8 mouse cellular contexts compared by ENCODE assay signal in the genomic region with DNA sequence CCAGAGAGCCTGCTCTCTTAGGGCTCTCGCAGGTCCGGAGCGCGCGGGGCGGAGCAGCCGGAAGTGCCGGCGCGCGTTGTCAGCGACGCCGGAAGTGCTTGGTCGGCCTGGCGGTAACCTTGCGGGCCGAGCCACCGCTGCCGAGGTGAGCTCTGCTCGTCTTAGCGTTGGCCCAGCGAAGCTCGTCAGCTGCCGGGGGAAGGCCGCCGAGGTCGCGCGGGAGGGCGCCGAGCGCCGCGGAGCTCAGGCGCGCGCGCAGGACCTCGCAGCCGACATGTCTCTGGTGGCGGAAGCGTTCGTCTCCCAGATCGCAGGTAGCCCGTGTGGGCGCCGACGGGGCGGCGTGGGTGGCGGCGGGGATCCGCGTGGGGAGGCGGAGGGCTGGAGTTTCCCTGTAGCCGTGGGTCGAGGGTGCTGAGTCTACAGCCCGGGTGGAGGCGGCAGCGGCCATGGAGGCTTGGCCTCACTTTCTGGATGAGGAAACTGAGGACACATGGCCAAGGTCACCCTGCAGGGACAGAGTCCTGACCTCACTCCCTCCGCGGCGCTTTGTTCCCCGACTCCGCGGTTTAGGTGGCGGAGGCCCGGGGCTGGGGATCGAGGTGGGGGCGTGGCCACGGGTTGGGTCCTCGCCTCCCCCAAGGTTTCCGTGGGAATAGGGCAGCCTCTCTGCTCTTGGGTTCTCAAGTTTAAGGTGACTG. TPM values are rescaled to one million over a fixed set of nuclear protein-coding genes. Genes with fewer than 3 reads are reported as not detected.
DNase-seq lines count a peak whose midpoint lies in the region; ATAC-seq lines count a peak whose summit lies in the region.

Gene Mtx2, plus strand, starts transcription at position 74 of the 701 bp plus-strand sequence.

- H3K4me3 ChIP-seq in hindbrain, embryonic 10.5 days: peak within 1 kb of the TSS; percentile 97

- no peaks in the 10 kb centered on the region for H3K9me3 ChIP-seq in hindbrain, embryonic 10.5 days

- DNase-seq in MN1 (ENCODE audit: low spot score): peak; percentile 90
- peak; percentile 77 for DNase-seq in cerebellum, adult 8-10 months
- peak; percentile 84 for DNase-seq in hindbrain, embryonic 10.5 days (ENCODE audit: low spot score)
- DNase-seq in layer of hippocampus, postnatal 25 days (ENCODE audit: extremely low spot score in 1 of 2, low spot score in 1 of 2): peak; percentile 62 to 67
- peak; percentile 70 for DNase-seq in lung, postnatal 25 days (ENCODE audit: low spot score)
- DNase-seq in retina, embryonic 14.5 days (ENCODE audit: low spot score): peak; percentile 83
- DNase-seq in thymus, postnatal 4 days: peak; percentile 84

- H3K27me3 ChIP-seq in hindbrain, embryonic 10.5 days (ENCODE audit: insufficient read depth, poor library complexity, severe bottlenecking): peaks cover 16% of the 10 kb centered on the region

- peak; percentile 97 for ATAC-seq in frontal cortex, adult (ENCODE audit: low TSS enrichment)

- peaks cover 19% of the 10 kb centered on the region for H3K4me1 ChIP-seq in hindbrain, embryonic 10.5 days (replicated peaks)

- no peaks in the 10 kb centered on the region for H3K36me3 ChIP-seq in hindbrain, embryonic 10.5 days

- H3K27ac ChIP-seq in hindbrain, embryonic 10.5 days: peak within 1 kb of the TSS; percentile 97

- WGBS in hindbrain, embryonic 10.5 days: under 1% methylated on average over 74 of the region's 74 CpGs

RNA-seq across cellular contexts. Expression of gene Mtx2, which starts in this region (rescaled TPM):
- 106 and 111 TPM in 2 replicates for polyA plus RNA-seq in hindbrain, embryonic 10.5 days (2016; fragmentation: Nextera tagmentation; extraction: Ambion mirVana)
- total RNA-seq in layer of hippocampus, postnatal 25 days (2021): 10 to 100 TPM; 43.7 to 46.3 TPM

Comparison
In these comparisons a context has a peak if more than half of its experiments do, and no peak if none do; other contexts are left out.
1. Peak in every context shown above with its lines: DNase-seq, ATAC-seq, H3K4me3 ChIP-seq and H3K27ac ChIP-seq.